Mouse (Mus musculus) MEL (cell line): Measurements from ENCODE around the gene Myo1h. TPM values are rescaled to one million over a fixed set of nuclear protein-coding genes. Genes with fewer than 3 reads are reported as not detected.

ENCODE experiments used
- DNase-seq: peaks from one replicate; pipeline ENCODE4 v3.0.0; 2011; ENCODE audit warnings: low read depth, low spot score
- H3K27ac ChIP-seq: 2 replicates; pipeline ENCODE4 v1.5.1; 2012; ENCODE audit warnings: low read depth, mild to moderate bottlenecking, control low read depth, low read length, moderate library complexity; ENCODE audit not compliant: control insufficient read depth
- H3K27me3 ChIP-seq, 2 experiments: fragments of 150-350 bp in 1 of 2; sonication (generic) in 1 of 2; 2 replicates each; pipeline ENCODE4 v1.6.1; 2012; ENCODE audit warnings: low read length in 2 of 2, mild to moderate bottlenecking in 2 of 2, improper control_type of control experiment in 1 of 2, moderate library complexity in 1 of 2; ENCODE audit not compliant: insufficient read depth in 2 of 2, control insufficient read depth in 1 of 2
- H3K36me3 ChIP-seq, 2 experiments: 2 replicates each; pipeline ENCODE4 v1.6.1; 2012 to 2014; ENCODE audit warnings: low read length in 2 of 2, improper control_type of control experiment in 1 of 2, inconsistent platforms in 1 of 2, mild to moderate bottlenecking in 1 of 2; ENCODE audit not compliant: insufficient read depth in 2 of 2, control insufficient read depth in 1 of 2
- H3K4me1 ChIP-seq, 2 experiments: fragments of 150-350 bp in 1 of 2; sonication (generic) in 1 of 2; 2 replicates each; pipeline ENCODE4 v1.6.1; 2012; ENCODE audit warnings: low read length in 2 of 2, improper control_type of control experiment in 1 of 2, mild to moderate bottlenecking in 1 of 2; ENCODE audit not compliant: insufficient read depth in 2 of 2, control insufficient read depth in 1 of 2
- H3K4me3 ChIP-seq, 2 experiments: fragments of 150-350 bp in 1 of 2; sonication (generic) in 1 of 2; 2 replicates each; pipeline ENCODE4 v1.5.1; 2012; ENCODE audit warnings: low read depth in 2 of 2, low read length in 2 of 2, mild to moderate bottlenecking in 2 of 2, moderate library complexity in 2 of 2, control low read depth in 1 of 2, improper control_type of control experiment in 1 of 2; ENCODE audit not compliant: control insufficient read depth in 1 of 2, insufficient read depth in 1 of 2
- H3K79me2 ChIP-seq: 2 replicates; pipeline ENCODE4 v1.6.1; 2012; ENCODE audit warnings: mild to moderate bottlenecking, low read length, moderate library complexity; ENCODE audit not compliant: control insufficient read depth, poor library complexity, insufficient read depth
- H3K9ac ChIP-seq: 2 replicates; pipeline ENCODE4 v1.6.1; 2012; ENCODE audit warnings: low read depth, mild to moderate bottlenecking, control low read depth, low read length, moderate library complexity; ENCODE audit not compliant: control insufficient read depth, poor library complexity, severe bottlenecking
- H3K9me3 ChIP-seq: fragments of 150-350 bp; sonication (generic); replicated peaks from 2 replicates; pipeline ENCODE4 v1.6.1; 2012; ENCODE audit warnings: mild to moderate bottlenecking, low read length, improper control_type of control experiment, moderate library complexity; ENCODE audit not compliant: insufficient read depth
- ELF1 ChIP-seq: IDR thresholded peaks from 2 replicates; pipeline ENCODE4 v1.6.1; 2014; ENCODE audit warnings: low read depth, mild to moderate bottlenecking, inconsistent platforms, low read length, improper control_type of control experiment, moderate library complexity
- EP300 ChIP-seq, 2 experiments: IDR thresholded peaks; 2 replicates each; pipeline ENCODE4 v1.6.1; 2011; ENCODE audit warnings: improper control_type of control experiment in 2 of 2, low read length in 2 of 2, low read depth in 1 of 2, mild to moderate bottlenecking in 1 of 2
- ETS1 ChIP-seq: IDR thresholded peaks from 2 replicates; pipeline ENCODE4 v1.6.1; 2012; ENCODE audit warnings: low read depth, mild to moderate bottlenecking, inconsistent platforms, low read length, improper control_type of control experiment, moderate library complexity
- HCFC1 ChIP-seq: IDR thresholded peaks from 2 replicates; pipeline ENCODE4 v1.6.1; 2012; ENCODE audit warnings: low read depth, mild to moderate bottlenecking, inconsistent platforms, low read length, improper control_type of control experiment, moderate library complexity
- JUND ChIP-seq: IDR thresholded peaks from 2 replicates; pipeline ENCODE4 v1.6.1; 2011; ENCODE audit warnings: low read depth, mild to moderate bottlenecking, improper control_type of control experiment, low read length
- MAFK ChIP-seq: IDR thresholded peaks from 2 replicates; pipeline ENCODE4 v1.6.1; 2011; ENCODE audit warnings: low read depth, mild to moderate bottlenecking, low read length, improper control_type of control experiment, borderline replicate concordance
- MAX ChIP-seq: IDR thresholded peaks from 2 replicates; pipeline ENCODE4 v1.6.1; 2011; ENCODE audit warnings: low read length, improper control_type of control experiment
- MYB ChIP-seq: IDR thresholded peaks from 2 replicates; pipeline ENCODE4 v1.6.1; 2011; ENCODE audit warnings: mild to moderate bottlenecking, low read depth, low read length, improper control_type of control experiment
- POLR2AphosphoS2 ChIP-seq: IDR thresholded peaks from 2 replicates; pipeline ENCODE4 v1.6.1; 2011; ENCODE audit warnings: low read length, improper control_type of control experiment
- RAD21 ChIP-seq: IDR thresholded peaks from 2 replicates; pipeline ENCODE4 v1.6.1; 2011; ENCODE audit warnings: mild to moderate bottlenecking, low read depth, low read length, improper control_type of control experiment
- RCOR1 ChIP-seq: IDR thresholded peaks from 2 replicates; pipeline ENCODE4 v1.6.1; 2012; ENCODE audit warnings: low read depth, mild to moderate bottlenecking, inconsistent platforms, low read length, improper control_type of control experiment
- SIN3A ChIP-seq: IDR thresholded peaks from 2 replicates; pipeline ENCODE4 v1.6.1; 2012; ENCODE audit warnings: low read length, improper control_type of control experiment, inconsistent platforms
- SMC3 ChIP-seq: IDR thresholded peaks from 2 replicates; pipeline ENCODE4 v1.6.1; 2011; ENCODE audit warnings: low read depth, low read length, improper control_type of control experiment
- TBP ChIP-seq: IDR thresholded peaks from 2 replicates; pipeline ENCODE4 v1.8.0; 2011; ENCODE audit warnings: low read depth, low read length, improper control_type of control experiment
- TCF12 ChIP-seq: IDR thresholded peaks from 2 replicates; pipeline ENCODE4 v1.6.1; 2014; ENCODE audit warnings: low read depth, mild to moderate bottlenecking, inconsistent platforms, low read length, improper control_type of control experiment, moderate library complexity
- USF1 ChIP-seq: IDR thresholded peaks from 2 replicates; pipeline ENCODE4 v1.6.1; 2014; ENCODE audit warnings: low read depth, mild to moderate bottlenecking, inconsistent platforms, low read length, improper control_type of control experiment, moderate library complexity
- ZMIZ1 ChIP-seq: IDR thresholded peaks from 2 replicates; pipeline ENCODE4 v1.6.1; 2012; ENCODE audit warnings: low read depth, mild to moderate bottlenecking, inconsistent platforms, low read length, improper control_type of control experiment, moderate library complexity
- ZNF384 ChIP-seq: IDR thresholded peaks from 2 replicates; pipeline ENCODE4 v1.6.1; 2012; ENCODE audit warnings: low read depth, mild to moderate bottlenecking, inconsistent platforms, low read length, improper control_type of control experiment
- polyA plus RNA-seq, 2 experiments: library from polyadenylated mRNA; stranded (reverse) in 1 of 2; unstranded in 1 of 2; fragments of >175 nt in 1 of 2; fragments of >200 nt in 1 of 2; gene quantifications; 2 replicates each; pipeline versions ENCODE4 v1.2.1 to v1.2.4; 2012; ENCODE audit warnings: low replicate concordance in 2 of 2, low read depth in 1 of 2; ENCODE audit not compliant: insufficient read length in 2 of 2, insufficient read depth in 1 of 2, missing spikeins in 1 of 2
- total RNA-seq: library from RNA; depleted of rRNA; stranded (reverse); fragments of 300-350 nt; gene quantifications from 2 replicates; pipeline ENCODE4 v1.2.3, GENCODE M21; 2012

The Myo1h gene
- total and polyA plus RNA-seq, 3 experiments: 0.33 to 4.6 TPM; not detected in 1

- H3K4me3 ChIP-seq: no peak overlapping the region
- H3K27ac ChIP-seq: no peak overlapping the region
- H3K4me1 ChIP-seq: peaks cover 3 to 12% of the 10 kb centered on the region in 2 experiments; a peak in 3 of 4 replicates
- H3K36me3 ChIP-seq: no peaks in the 10 kb centered on the region; a peak in 1 of 4 replicates
- no peaks in the 10 kb centered on the region; a peak in 1 of 4 replicates for H3K27me3 ChIP-seq
- H3K9ac ChIP-seq: no peak overlapping the region
- no peaks in the 10 kb centered on the region for H3K79me2 ChIP-seq
- H3K9me3 ChIP-seq: no peaks in the 10 kb centered on the region
- peak; percentile 43 for DNase-seq
- no peak for TF ChIP-seq HCFC1
- TF ChIP-seq EP300 (IDR thresholded peaks at IDR 0.05; ENCODE audit: low read depth in 1 of 2, low read length in 2 of 2): 0 out of 4 replicates have a peak, but pooled peaks of 1 of the 2 experiments have one; percentile 10
These were observed 19.0 kb upstream of the Myo1h start for GRCm38 (mm10) chr5:114269984-114270383.

GRCm38 (mm10) chr5:114273693-114274402 is 15.1 kb upstream of the Myo1h start, which contains the start of gene Foxn4:
Foxn4 (minus strand) TSS chr5:114273807.
- Histone ChIP-seq H3K4me3 (no peak within 1 kb of the TSS), H3K27me3 (peaks cover 1 to 5% of the 10 kb centered on the region in 2 experiments; a peak in 2 of 4 replicates), H3K4me1 (peaks cover 0 to 8% of the 10 kb centered on the region in 2 experiments; a peak in 1 of 4 replicates), H3K9me3 (no peaks in the 10 kb centered on the region), H3K36me3 (no peaks in the 10 kb centered on the region), H3K9ac (no peak within 1 kb of the TSS), H3K27ac (no peak within 1 kb of the TSS), H3K79me2 (no peaks in the 10 kb centered on the region)
- TF ChIP-seq RAD21 (no peak), ETS1 (no peak), ZNF384 (no peak), RCOR1 (no peak), MAX (no peak), POLR2AphosphoS2 (no peak), SIN3A (no peak), MYB (no peak), TBP (no peak), USF1 (no peak), SMC3 (no peak), MAFK (no peak), ZMIZ1 (no peak), JUND (no peak), ELF1 (no peak), TCF12 (no peak)
- no peak for DNase-seq
